In the genomic region with DNA sequence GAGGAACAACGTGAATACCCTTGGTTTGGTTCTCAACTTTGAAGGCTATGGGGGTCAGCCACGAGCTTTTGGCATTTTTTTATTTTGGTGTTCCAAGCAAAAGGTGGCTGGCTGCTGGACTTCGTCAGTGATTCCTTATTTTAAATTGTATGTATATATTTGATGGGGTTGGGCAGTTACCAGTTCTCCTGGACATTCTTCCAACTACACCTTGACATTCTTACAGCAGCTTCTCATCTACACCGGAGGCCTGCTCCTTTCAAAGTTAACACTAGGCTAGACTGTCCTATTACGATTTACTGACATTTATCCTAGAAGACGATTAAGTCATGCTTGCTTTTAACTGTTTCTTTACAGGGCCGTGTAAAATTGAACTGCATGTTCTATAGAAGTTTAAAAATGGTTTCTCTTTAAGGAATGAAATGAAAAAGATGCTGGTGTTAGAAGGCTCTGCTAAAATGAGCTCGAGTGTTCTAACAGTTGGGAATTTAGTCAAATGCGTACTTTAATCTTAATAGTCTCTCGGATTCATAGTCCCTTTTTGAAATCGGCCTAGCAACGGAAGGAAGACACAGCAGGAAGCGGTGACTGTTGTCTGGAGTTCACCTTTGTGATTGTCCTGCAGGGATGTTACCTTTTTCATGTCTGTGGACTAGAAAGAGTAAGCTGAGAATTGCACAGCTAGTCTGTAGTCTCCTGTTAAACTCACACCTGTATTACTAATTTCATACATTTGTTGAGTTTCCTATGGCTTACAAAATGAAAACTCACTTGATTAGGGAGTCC, we compare ENCODE assay signal across 9 mouse cellular contexts. TPM values are rescaled to one million over a fixed set of nuclear protein-coding genes. Genes with fewer than 3 reads are reported as not detected.
DNase-seq lines count a peak whose midpoint lies in the region; ATAC-seq and TF ChIP-seq lines count a peak whose summit lies in the region.
"Had no signal": no experiment of that assay in that cellular context is flagged by ENCODE, and none has a peak within 500 bp of the region (broad histone marks: within the 10 kb centered on the region; RNA-seq: fewer than 3 reads in every experiment).

No protein-coding gene starts in this region.

- peak overlapping the region; percentile 90 for H3K4me2 ChIP-seq in lung, embryonic 15.5 days
- peak overlapping the region; percentile 90 for H3K4me2 ChIP-seq in intestine, postnatal 0 days (replicated peaks; ENCODE audit: low read depth)
- peak overlapping the region; percentile 71 for H3K4me2 ChIP-seq in neural tube, embryonic 15.5 days

- no peak overlapping the region for H3K27ac ChIP-seq in lung, embryonic 15.5 days
- peak overlapping the region; percentile 49 for H3K27ac ChIP-seq in embryonic fibroblast, embryonic 13.5 days (ENCODE audit: insufficient read depth, low read length)
- no peak overlapping the region for H3K27ac ChIP-seq in intestine, postnatal 0 days (ENCODE audit: low read depth, low read length)
- H3K27ac ChIP-seq in neural tube, embryonic 15.5 days (replicated peaks), result peak overlapping the region; percentile 92

- no peaks in the 10 kb centered on the region for H3K36me3 ChIP-seq in lung, embryonic 15.5 days
- H3K36me3 ChIP-seq in intestine, postnatal 0 days (ENCODE audit: control insufficient read depth, insufficient read depth), result no peaks in the 10 kb centered on the region
- H3K36me3 ChIP-seq in neural tube, embryonic 15.5 days, result no peaks in the 10 kb centered on the region

- WGBS in lung, embryonic 15.5 days, result 34% methylated on average over 13 of the region's 13 CpGs
- WGBS in intestine, postnatal 0 days, result 50% methylated on average over 13 of the region's 13 CpGs
- WGBS in neural tube, embryonic 15.5 days, result 32% methylated on average over 13 of the region's 13 CpGs

- DNase-seq in lung, adult 18-20 months, result no peak
- DNase-seq in urinary bladder, postnatal 25 days (ENCODE audit: low spot score), result no peak
- no peak for DNase-seq in urinary bladder, postnatal 36 days (ENCODE audit: low spot score in 2 of 2)
- DNase-seq in layer of hippocampus, postnatal 25 days (ENCODE audit: extremely low spot score in 1 of 2, low spot score in 1 of 2), result no peak
- DNase-seq: retina, postnatal 1 day had no signal

- peak overlapping the region; percentile 86 for H3K4me3 ChIP-seq in lung, embryonic 15.5 days
- H3K4me3 ChIP-seq in embryonic fibroblast, embryonic 13.5 days (ENCODE audit: insufficient read depth, low read length), result peak overlapping the region; percentile 69
- peak overlapping the region; percentile 80 for H3K4me3 ChIP-seq in intestine, postnatal 0 days (ENCODE audit: low read depth, low read length)
- peak overlapping the region; percentile 74 for H3K4me3 ChIP-seq in neural tube, embryonic 15.5 days (replicated peaks)

- peaks cover 31% of the 10 kb centered on the region for H3K4me1 ChIP-seq in lung, embryonic 15.5 days
- peaks cover 8% of the 10 kb centered on the region for H3K4me1 ChIP-seq in embryonic fibroblast, embryonic 13.5 days (ENCODE audit: control insufficient read depth, insufficient read depth, low read length)
- H3K4me1 ChIP-seq in intestine, postnatal 0 days (replicated peaks; ENCODE audit: control insufficient read depth, insufficient read depth, low read length), result 0 out of 2 replicates have a peak, but pooled peaks cover 6% of the 10 kb centered on the region
- H3K4me1 ChIP-seq in neural tube, embryonic 15.5 days, result peaks cover 33% of the 10 kb centered on the region

- H3K27me3 ChIP-seq in lung, embryonic 15.5 days, result no peaks in the 10 kb centered on the region
- H3K27me3 ChIP-seq in intestine, postnatal 0 days (replicated peaks; ENCODE audit: control insufficient read depth, insufficient read depth, low read length), result no peaks in the 10 kb centered on the region
- H3K27me3 ChIP-seq in neural tube, embryonic 15.5 days (replicated peaks), result no peaks in the 10 kb centered on the region

- no peak; the same call in 1 of the 2 replicates for TF ChIP-seq POLR2A in embryonic fibroblast, embryonic 13.5 days (IDR thresholded peaks at IDR 0.05; ENCODE audit: low read depth, low read length)

- TF ChIP-seq CTCF in embryonic fibroblast, embryonic 13.5 days (IDR thresholded peaks at IDR 0.05; ENCODE audit: borderline replicate concordance, insufficient read depth, low read length), result no peak
- TF ChIP-seq CTCF in intestine, postnatal 0 days (IDR thresholded peaks at IDR 0.05; ENCODE audit: low read depth), result no peak

- ATAC-seq in lung, embryonic 15.5 days (ENCODE audit: borderline replicate concordance, extremely low read depth, low FRiP score, low TSS enrichment), result no peak
- no peak for ATAC-seq in intestine, postnatal 0 days
- no peak for ATAC-seq in neural tube, embryonic 15.5 days (ENCODE audit: low FRiP score)

- H3K9me3 ChIP-seq in lung, embryonic 15.5 days, result no peaks in the 10 kb centered on the region
- H3K9me3 ChIP-seq in intestine, postnatal 0 days (ENCODE audit: control insufficient read depth), result no peaks in the 10 kb centered on the region
- H3K9me3 ChIP-seq in neural tube, embryonic 15.5 days (replicated peaks), result no peaks in the 10 kb centered on the region

- H3K9ac ChIP-seq in lung, embryonic 15.5 days, result peak overlapping the region; percentile 79
- H3K9ac ChIP-seq in intestine, postnatal 0 days (ENCODE audit: low read depth, low read length), result peak overlapping the region; percentile 86; the same call in 1 of the 2 replicates
- H3K9ac ChIP-seq in neural tube, embryonic 15.5 days (replicated peaks), result peak overlapping the region; percentile 90

RNA-seq across cellular contexts. Expression of a gene that starts 1.2 kb away (rescaled TPM):
- 14.2 and 15.5 TPM in 2 replicates for polyA plus RNA-seq in lung, embryonic 15.5 days (2015; fragmentation: Nextera tagmentation; extraction: Ambion mirVana)
- polyA plus RNA-seq in embryonic fibroblast, embryonic 13.5 days (2011; ENCODE audit: insufficient read length, low read depth, missing spikeins), result 60.0 and 74.9 TPM in 2 replicates
- 3.9 and 4.6 TPM in 2 replicates for polyA plus RNA-seq in intestine, postnatal 0 days (2015; fragmentation: Nextera tagmentation; extraction: Ambion mirVana)
- 15.6 and 17.7 TPM in 2 replicates for polyA plus RNA-seq in neural tube, embryonic 15.5 days (2015; fragmentation: Nextera tagmentation; extraction: Ambion mirVana)
- 100 to 1,000 TPM in 1 of 2 experiments, 10 to 100 TPM in 1; 98.3 to 101 TPM for total RNA-seq in layer of hippocampus, postnatal 25 days (2021)

Comparison
In these comparisons a context has a peak if more than half of its experiments do, and no peak if none do; other contexts are left out.
1. H3K27ac ChIP-seq: peak in embryonic fibroblast, embryonic 13.5 days (single experiment) and neural tube, embryonic 15.5 days (single experiment); none in lung, embryonic 15.5 days (single experiment) and intestine, postnatal 0 days (single experiment).
2. Peak in every context shown above with its lines, with median percentiles within 50 percentile points of each other: H3K4me2 ChIP-seq, H3K4me3 ChIP-seq and H3K9ac ChIP-seq.